ENCODE assay signal across 13 mouse cellular contexts in genomic region chr12:77678040-77678439, GRCm38 (mm10).
A peak's percentile ranks its signal among the peaks of the same experiment; 100 is the strongest.
DNase-seq lines count a peak whose midpoint lies in the region; ATAC-seq and TF ChIP-seq lines count a peak whose summit lies in the region.
"Had no signal": no experiment of that assay in that cellular context is flagged by ENCODE, and none has a peak within 500 bp of the region (broad histone marks: within the 10 kb centered on the region; RNA-seq: fewer than 3 reads in every experiment).

No protein-coding gene starts in this region.

- 31% methylated on average over 5 of the region's 5 CpGs for WGBS in kidney, postnatal 0 days
- 43% methylated on average over 5 of the region's 5 CpGs for WGBS in hindbrain, embryonic 11.5 days
- WGBS in neural tube, embryonic 11.5 days, result 35% methylated on average over 5 of the region's 5 CpGs

- H3K27me3 ChIP-seq in kidney, postnatal 0 days (ENCODE audit: insufficient read depth, low read length), result no peaks in the 10 kb centered on the region
- H3K27me3 ChIP-seq in hindbrain, embryonic 11.5 days (ENCODE audit: control insufficient read depth, insufficient read depth, low read length), result no peaks in the 10 kb centered on the region
- H3K27me3 ChIP-seq in neural tube, embryonic 11.5 days (ENCODE audit: control insufficient read depth, insufficient read depth, low read length), result no peaks in the 10 kb centered on the region
- H3K27me3 ChIP-seq: liver, embryonic 12.5 days had no signal

- no peak for TF ChIP-seq CTCF in kidney, postnatal 0 days (IDR thresholded peaks at IDR 0.05; ENCODE audit: low read depth)

- no peaks in the 10 kb centered on the region for H3K36me3 ChIP-seq in kidney, postnatal 0 days (ENCODE audit: insufficient read depth, low read length)
- H3K36me3 ChIP-seq in hindbrain, embryonic 11.5 days (ENCODE audit: control insufficient read depth, insufficient read depth, low read length), result no peaks in the 10 kb centered on the region
- no peaks in the 10 kb centered on the region for H3K36me3 ChIP-seq in neural tube, embryonic 11.5 days (ENCODE audit: control insufficient read depth, insufficient read depth, low read length)
- H3K36me3 ChIP-seq: liver, embryonic 12.5 days had no signal

- no peak overlapping the region for H3K9ac ChIP-seq in kidney, postnatal 0 days (ENCODE audit: low read depth, low read length)
- H3K9ac ChIP-seq in hindbrain, embryonic 11.5 days (ENCODE audit: low read depth, low read length), result no peak overlapping the region
- H3K9ac ChIP-seq in neural tube, embryonic 11.5 days (ENCODE audit: low read length), result no peak overlapping the region
- H3K9ac ChIP-seq: liver, embryonic 12.5 days had no signal

- no peak for ATAC-seq in kidney, postnatal 0 days (replicated peaks; ENCODE audit: low FRiP score, low read depth)
- peak; percentile 71 for ATAC-seq in hindbrain, embryonic 11.5 days (ENCODE audit: low FRiP score)
- 0 out of 2 replicates have a peak, but pooled peaks have one; percentile 23 for ATAC-seq in neural tube, embryonic 11.5 days (ENCODE audit: insufficient read depth, low FRiP score, low TSS enrichment)
- ATAC-seq in monocyte, adult 5-6 weeks (replicated peaks; ENCODE audit: insufficient number of reproducible peaks, low FRiP score, low TSS enrichment, poor library complexity, severe bottlenecking), result no peak
- ATAC-seq: activated CD4-positive, CD25-positive, alpha-beta regulatory T cell, adult 4 months; liver, embryonic 12.5 days; lung, postnatal 0 days had no signal

- no peak overlapping the region for H3K4me2 ChIP-seq in kidney, postnatal 0 days (ENCODE audit: low read length)
- no peak overlapping the region for H3K4me2 ChIP-seq in hindbrain, embryonic 11.5 days (replicated peaks; ENCODE audit: low read depth, low read length)
- no peak overlapping the region for H3K4me2 ChIP-seq in neural tube, embryonic 11.5 days (ENCODE audit: low read depth)
- H3K4me2 ChIP-seq: liver, embryonic 12.5 days had no signal

- H3K4me1 ChIP-seq in kidney, postnatal 0 days (replicated peaks; ENCODE audit: insufficient read depth, low read length), result no peaks in the 10 kb centered on the region
- no peaks in the 10 kb centered on the region for H3K4me1 ChIP-seq in hindbrain, embryonic 11.5 days (replicated peaks; ENCODE audit: control insufficient read depth, insufficient read depth, low read length)
- H3K4me1 ChIP-seq in neural tube, embryonic 11.5 days (ENCODE audit: control insufficient read depth, insufficient read depth, low read length), result no peaks in the 10 kb centered on the region; the same call in 1 of the 2 replicates
- H3K4me1 ChIP-seq: liver, embryonic 12.5 days had no signal

- H3K4me3 ChIP-seq in kidney, postnatal 0 days (replicated peaks; ENCODE audit: low read depth, low read length), result no peak overlapping the region
- no peak overlapping the region for H3K4me3 ChIP-seq in hindbrain, embryonic 11.5 days (ENCODE audit: low read depth, low read length)
- no peak overlapping the region for H3K4me3 ChIP-seq in neural tube, embryonic 11.5 days (ENCODE audit: low read depth, low read length)
- H3K4me3 ChIP-seq: layer of hippocampus, adult 2 months; liver, embryonic 12.5 days had no signal

- DNase-seq in kidney, postnatal 0 days (ENCODE audit: low spot score), result peak; percentile 26
- no peak for DNase-seq in kidney, postnatal 36 days
- DNase-seq in MN1 (ENCODE audit: low spot score), result peak; percentile 38
- peak; percentile 25 for DNase-seq in hindbrain, embryonic 11.5 days (ENCODE audit: low spot score)
- peak; percentile 52 for DNase-seq in neural tube, embryonic 11.5 days (ENCODE audit: low spot score)
- no peak for DNase-seq in urinary bladder, postnatal 10 days (ENCODE audit: low spot score)
- no peak for DNase-seq in thymus, postnatal 36 days
- DNase-seq: cerebellum, adult 11-12 months had no signal

- no peaks in the 10 kb centered on the region for H3K9me3 ChIP-seq in kidney, postnatal 0 days (replicated peaks; ENCODE audit: low read length)
- no peaks in the 10 kb centered on the region for H3K9me3 ChIP-seq in hindbrain, embryonic 11.5 days (ENCODE audit: control insufficient read depth, low read length)
- H3K9me3 ChIP-seq in neural tube, embryonic 11.5 days (ENCODE audit: control insufficient read depth, low read length), result no peaks in the 10 kb centered on the region
- H3K9me3 ChIP-seq: liver, embryonic 12.5 days had no signal

- no peak overlapping the region for H3K27ac ChIP-seq in kidney, postnatal 0 days
- H3K27ac ChIP-seq in hindbrain, embryonic 11.5 days (ENCODE audit: low read depth, low read length), result no peak overlapping the region
- no peak overlapping the region for H3K27ac ChIP-seq in neural tube, embryonic 11.5 days (ENCODE audit: low read depth, low read length)
- H3K27ac ChIP-seq: layer of hippocampus, adult 2 months; liver, embryonic 12.5 days had no signal

Comparison
In these comparisons a context has a peak if more than half of its experiments do, and no peak if none do; other contexts are left out.
1. DNase-seq: peak in kidney, postnatal 0 days (single experiment), MN1 (single experiment), hindbrain, embryonic 11.5 days (single experiment) and neural tube, embryonic 11.5 days (single experiment); none in kidney, postnatal 36 days (0 of 2), urinary bladder, postnatal 10 days (single experiment) and thymus, postnatal 36 days (0 of 2).
2. ATAC-seq: peak in hindbrain, embryonic 11.5 days (single experiment) and neural tube, embryonic 11.5 days (single experiment); none in kidney, postnatal 0 days (single experiment) and monocyte, adult 5-6 weeks (single experiment).